Mouse (Mus musculus) thymus, adult 2 months (tissue): ENCODE results near the gene Acly. TPM values are rescaled to one million over a fixed set of nuclear protein-coding genes. Genes with fewer than 3 reads are reported as not detected.

Experiments
- DNase-seq: peaks from one replicate; pipeline ENCODE4 v3.0.0; 2021
- H3K27ac ChIP-seq: fragments of 200-500 bp; 2 replicates; pipeline ENCODE4 v1.5.1; 2012; ENCODE audit warnings: low read length, control low read depth; ENCODE audit not compliant: control insufficient read depth, insufficient read depth
- H3K27me3 ChIP-seq: fragments of 200-500 bp; 2 replicates; pipeline ENCODE4 v1.6.1; 2012; ENCODE audit warnings: mild to moderate bottlenecking, low read length, moderate library complexity, mixed read lengths; ENCODE audit not compliant: control insufficient read depth, insufficient read depth
- H3K36me3 ChIP-seq: fragments of 200-500 bp; 2 replicates; pipeline ENCODE4 v1.6.1; 2012; ENCODE audit warnings: mild to moderate bottlenecking, low read length, moderate library complexity; ENCODE audit not compliant: control insufficient read depth, insufficient read depth
- H3K4me1 ChIP-seq: fragments of 200-500 bp; replicated peaks from 2 replicates; pipeline ENCODE4 v1.6.1; 2012; ENCODE audit warnings: low read length; ENCODE audit not compliant: control insufficient read depth, insufficient read depth
- H3K4me3 ChIP-seq: fragments of 200-500 bp; 2 replicates; pipeline ENCODE4 v1.5.1; 2012; ENCODE audit warnings: mild to moderate bottlenecking, low read length, control low read depth, moderate library complexity; ENCODE audit not compliant: control insufficient read depth, insufficient read depth
- CTCF ChIP-seq: fragments of 200-500 bp; IDR thresholded peaks from 2 replicates; pipeline ENCODE4 v1.5.1; 2012; ENCODE audit warnings: mild to moderate bottlenecking, control low read depth, low read length, moderate library complexity, borderline replicate concordance; ENCODE audit not compliant: control insufficient read depth, poor library complexity, insufficient read depth; ENCODE audit errors: extremely low read depth
- POLR2A ChIP-seq: fragments of 200-500 bp; IDR thresholded peaks from 2 replicates; pipeline ENCODE4 v1.6.1; 2012; ENCODE audit warnings: mild to moderate bottlenecking, low read length, control low read depth, moderate library complexity; ENCODE audit not compliant: control insufficient read depth, poor library complexity, insufficient read depth; ENCODE audit errors: extremely low read depth
- WGBS: fragments of 180-500 bp; shearing (Covaris S2); methylation state at CpG from one replicate; pipeline ENCODE4 v1.1.7; 2018; 5-methylcytosine and 5-hydroxymethylcytosine counted together
- polyA plus RNA-seq: library from polyadenylated mRNA; depleted of rRNA; stranded (reverse); fragments of >200 nt; gene quantifications from 2 replicates; pipeline ENCODE4 v1.2.3, GENCODE M21; 2012

Gene Acly
- polyA plus RNA-seq, 1 experiment: 150 TPM

- WGBS: 97% methylated on average over 12 of the region's 12 CpGs
- H3K27me3 ChIP-seq: no peaks in the 10 kb centered on the region
- no peak overlapping the region for H3K27ac ChIP-seq
- H3K4me3 ChIP-seq: no peak overlapping the region
- H3K4me1 ChIP-seq: no peaks in the 10 kb centered on the region
- H3K36me3 ChIP-seq: peaks cover 60% of the 10 kb centered on the region
- DNase-seq: no peak
- no peak for TF ChIP-seq POLR2A
- TF ChIP-seq CTCF: no peak
These were observed 22.7 kb downstream of the Acly start for GRCm38 (mm10) chr11:100504990-100505660.

- no peak overlapping the region for H3K4me3 ChIP-seq
- H3K4me1 ChIP-seq: no peaks in the 10 kb centered on the region
- H3K27ac ChIP-seq: no peak overlapping the region
- DNase-seq: no peak
- no peaks in the 10 kb centered on the region for H3K27me3 ChIP-seq
- peaks cover 73% of the 10 kb centered on the region for H3K36me3 ChIP-seq
- no peak for TF ChIP-seq POLR2A
- TF ChIP-seq CTCF: no peak
- WGBS: 97% methylated on average over 6 of the region's 6 CpGs
These were observed 26.5 kb downstream of the Acly start for GRCm38 (mm10) chr11:100501321-100501720.

- Histone ChIP-seq H3K36me3 (peaks cover 73% of the 10 kb centered on the region), H3K27me3 (no peaks in the 10 kb centered on the region)
- 94% methylated on average over 7 of the region's 7 CpGs for WGBS
These were observed 27.1 kb downstream of the Acly start for GRCm38 (mm10) chr11:100500651-100501050.

GRCm38 (mm10) chr11:100500241-100500640 is 27.6 kb downstream of the Acly start:
- no peak for DNase-seq
- H3K27ac ChIP-seq: no peak overlapping the region
- H3K4me1 ChIP-seq: no peaks in the 10 kb centered on the region
- H3K4me3 ChIP-seq: no peak overlapping the region
- TF ChIP-seq CTCF (no peak), POLR2A (no peak)
- H3K27me3 ChIP-seq: no peaks in the 10 kb centered on the region
- peaks cover 75% of the 10 kb centered on the region for H3K36me3 ChIP-seq
- WGBS: 95% methylated on average over 3 of the region's 3 CpGs

More at GRCm38 (mm10) chr11:100500651-100501050, 27.1 kb downstream of the Acly start:
- TF ChIP-seq CTCF (no peak), POLR2A (no peak)
- Histone ChIP-seq H3K27ac (no peak overlapping the region), H3K4me3 (no peak overlapping the region), H3K4me1 (no peaks in the 10 kb centered on the region)
- no peak for DNase-seq

- Histone ChIP-seq H3K27me3 (no peaks in the 10 kb centered on the region), H3K4me1 (no peaks in the 10 kb centered on the region), H3K4me3 (no peak overlapping the region), H3K27ac (no peak overlapping the region), H3K36me3 (peaks cover 87% of the 10 kb centered on the region)
- WGBS: 97% methylated on average over 12 of the region's 12 CpGs
- TF ChIP-seq CTCF: no peak
- no peak for TF ChIP-seq POLR2A
- DNase-seq: no peak
These were observed 34.0 kb downstream of the Acly start for GRCm38 (mm10) chr11:100493771-100494170.

- Histone ChIP-seq H3K4me1 (no peaks in the 10 kb centered on the region), H3K4me3 (no peak overlapping the region), H3K36me3 (peaks cover 68% of the 10 kb centered on the region), H3K27ac (no peak overlapping the region), H3K27me3 (no peaks in the 10 kb centered on the region)
- no peak for DNase-seq
- no peak for TF ChIP-seq POLR2A
- TF ChIP-seq CTCF: no peak
- 96% methylated on average over 6 of the region's 6 CpGs for WGBS
These were observed 36.8 kb downstream of the Acly start for GRCm38 (mm10) chr11:100490951-100491350.

GRCm38 (mm10) chr11:100485801-100486538 is 41.8 kb downstream of the Acly start:
- 90% methylated on average over 8 of the region's 8 CpGs for WGBS
- Histone ChIP-seq H3K4me1 (no peaks in the 10 kb centered on the region), H3K27ac (no peak overlapping the region), H3K36me3 (peaks cover 67% of the 10 kb centered on the region), H3K27me3 (no peaks in the 10 kb centered on the region), H3K4me3 (no peak overlapping the region)
- DNase-seq: peak; percentile 29
- TF ChIP-seq POLR2A (no peak), CTCF (no peak)
